Mouse (Mus musculus) 416B (cell line): Measurements from ENCODE around the gene Cryaa.
"Not testable (repeated sequence)": the region's sequence is repeated elsewhere in the genome, so short reads cannot be mapped to it uniquely, and the experiment has no call there.

ENCODE experiments used
- DNase-seq: peaks from one replicate; pipeline ENCODE4 v3.0.0; 2011; ENCODE audit warnings: low read depth

Gene Cryaa

GRCm38 (mm10) chr17:31660661-31661250, 16.9 kb upstream of the Cryaa start:
- DNase-seq = no peak

GRCm38 (mm10) chr17:31662855-31663254, 14.8 kb upstream of the Cryaa start:
- peak; percentile 43 for DNase-seq

- DNase-seq = peak; percentile 87
These were observed 12.8 kb upstream of the Cryaa start for GRCm38 (mm10) chr17:31664760-31665159.

GRCm38 (mm10) chr17:31668306-31668705, 9.3 kb upstream of the Cryaa start:
- DNase-seq = no peak

GRCm38 (mm10) chr17:31670163-31670562, 7.4 kb upstream of the Cryaa start:
- peak; percentile 29 for DNase-seq

GRCm38 (mm10) chr17:31671698-31672097, 5.9 kb upstream of the Cryaa start:
- DNase-seq = no peak

GRCm38 (mm10) chr17:31672279-31672678, 5.3 kb upstream of the Cryaa start:
- DNase-seq = no peak

- no peak for DNase-seq
These were observed 3.2 kb upstream of the Cryaa start for GRCm38 (mm10) chr17:31674426-31674825.

GRCm38 (mm10) chr17:31680450-31680849, 2.8 kb downstream of the Cryaa start:
- DNase-seq = no peak

GRCm38 (mm10) chr17:31685514-31686224, 8.1 kb downstream of the Cryaa start:
- DNase-seq = peak; percentile 82

GRCm38 (mm10) chr17:31686225-31686564, 8.6 kb downstream of the Cryaa start:
- DNase-seq = no peak

- DNase-seq = no peak
These were observed 10.5 kb downstream of the Cryaa start for GRCm38 (mm10) chr17:31688112-31688511.

GRCm38 (mm10) chr17:31689606-31690005, 12.0 kb downstream of the Cryaa start:
- peak; percentile 13 for DNase-seq

GRCm38 (mm10) chr17:31692918-31693317, 15.3 kb downstream of the Cryaa start:
- no peak for DNase-seq

GRCm38 (mm10) chr17:31693330-31694022, 15.9 kb downstream of the Cryaa start:
- DNase-seq = peak; percentile 48

- no peak for DNase-seq
These were observed 16.4 kb downstream of the Cryaa start for GRCm38 (mm10) chr17:31694023-31694376.

- DNase-seq = no peak
These were observed 17.3 kb downstream of the Cryaa start for GRCm38 (mm10) chr17:31694949-31695348.

- not testable (repeated sequence) for DNase-seq
These were observed 17.7 kb downstream of the Cryaa start for GRCm38 (mm10) chr17:31695356-31695755.

GRCm38 (mm10) chr17:31698347-31698746, 20.7 kb downstream of the Cryaa start:
- no peak for DNase-seq

GRCm38 (mm10) chr17:31703276-31703980, 25.8 kb downstream of the Cryaa start:
- DNase-seq = no peak

GRCm38 (mm10) chr17:31705271-31706020, 27.8 kb downstream of the Cryaa start:
- no peak for DNase-seq

GRCm38 (mm10) chr17:31709121-31709741, 31.6 kb downstream of the Cryaa start:
- DNase-seq = no peak
